Mouse (Mus musculus): Measurements from ENCODE around the gene Platr25.

GRCm38 (mm10) chr13:62733322-62733721 is 27.2 kb downstream of the Platr25 start:
- TF ChIP-seq POLR2A (IDR thresholded peaks at IDR 0.05; ENCODE audit: borderline replicate concordance, insufficient read depth, low read length): no peak
- TF ChIP-seq CTCF (IDR thresholded peaks at IDR 0.05; ENCODE audit: borderline replicate concordance, insufficient read depth, low read depth, low read length): no peak
